Mouse (Mus musculus) ES-Bruce4 (cell line): Measurements from ENCODE around the gene Ints2. TPM values are rescaled to one million over a fixed set of nuclear protein-coding genes. Genes with fewer than 3 reads are reported as not detected.
A peak's percentile ranks its signal among the peaks of the same experiment; 100 is the strongest.
"Not testable (repeated sequence)": the region's sequence is repeated elsewhere in the genome, so short reads cannot be mapped to it uniquely, and the experiment has no call there.

Experiments used
- H3K27ac ChIP-seq: 2 replicates; pipeline ENCODE4 v1.5.1; 2012; ENCODE audit warnings: low read length, inconsistent platforms; ENCODE audit not compliant: insufficient read depth
- H3K27me3 ChIP-seq: 2 replicates; pipeline ENCODE4 v1.6.1; 2012; ENCODE audit warnings: mild to moderate bottlenecking, low read length, inconsistent platforms; ENCODE audit not compliant: control insufficient read depth, poor library complexity, insufficient read depth, severe bottlenecking
- H3K36me3 ChIP-seq: 2 replicates; pipeline ENCODE4 v1.6.1; 2012; ENCODE audit warnings: inconsistent platforms, mild to moderate bottlenecking, low read length, moderate library complexity; ENCODE audit not compliant: control insufficient read depth, poor library complexity, insufficient read depth, severe bottlenecking
- H3K4me1 ChIP-seq: one replicate; pipeline ENCODE4 v1.8.1; 2011; ENCODE audit warnings: low read length; ENCODE audit not compliant: control insufficient read depth, insufficient read depth
- H3K4me3 ChIP-seq: 2 replicates; pipeline ENCODE4 v1.5.1; 2011; ENCODE audit warnings: low read depth, mild to moderate bottlenecking, low read length
- H3K9ac ChIP-seq: 2 replicates; pipeline ENCODE4 v1.6.1; 2012; ENCODE audit warnings: low read depth, mild to moderate bottlenecking, inconsistent platforms; ENCODE audit not compliant: poor library complexity, severe bottlenecking
- H3K9me3 ChIP-seq: replicated peaks from 2 replicates; pipeline ENCODE4 v1.6.1; 2012; ENCODE audit warnings: mild to moderate bottlenecking, low read length, inconsistent platforms; ENCODE audit not compliant: control insufficient read depth, poor library complexity, insufficient read depth, severe bottlenecking
- CTCF ChIP-seq: IDR thresholded peaks from one replicate; pipeline ENCODE4 v1.8.1; 2011; ENCODE audit warnings: low read depth, low read length
- EP300 ChIP-seq: IDR thresholded peaks from 2 replicates; pipeline ENCODE4 v1.6.1; 2011; ENCODE audit warnings: low read depth, low read length; ENCODE audit not compliant: insufficient read depth
- POLR2A ChIP-seq: IDR thresholded peaks from one replicate; pipeline ENCODE4 v1.8.1; 2011; ENCODE audit warnings: low read length; ENCODE audit not compliant: insufficient read depth
- polyA plus RNA-seq: library from polyadenylated mRNA; stranded (reverse); fragments of >200 nt; gene quantifications from 2 replicates; pipeline ENCODE4 v1.2.4, GENCODE M21; 2011; ENCODE audit warnings: low read depth; ENCODE audit not compliant: missing spikeins, insufficient read depth, insufficient read length

The Ints2 gene
- polyA plus RNA-seq, 1 experiment = 51.0 TPM

GRCm38 (mm10) chr11:86200460-86201021, 56.8 kb downstream of the Ints2 start:
- peak overlapping the region; percentile 67 for H3K4me3 ChIP-seq
- H3K4me1 ChIP-seq = peaks cover 2% of the 10 kb centered on the region
- no peak for TF ChIP-seq POLR2A
- no peak for TF ChIP-seq EP300
- H3K36me3 ChIP-seq = peaks cover 10% of the 10 kb centered on the region
- H3K27ac ChIP-seq = no peak overlapping the region
- peaks cover 23% of the 10 kb centered on the region for H3K9me3 ChIP-seq
- H3K9ac ChIP-seq = peak overlapping the region; percentile 88
- no peaks in the 10 kb centered on the region for H3K27me3 ChIP-seq

DNA sequence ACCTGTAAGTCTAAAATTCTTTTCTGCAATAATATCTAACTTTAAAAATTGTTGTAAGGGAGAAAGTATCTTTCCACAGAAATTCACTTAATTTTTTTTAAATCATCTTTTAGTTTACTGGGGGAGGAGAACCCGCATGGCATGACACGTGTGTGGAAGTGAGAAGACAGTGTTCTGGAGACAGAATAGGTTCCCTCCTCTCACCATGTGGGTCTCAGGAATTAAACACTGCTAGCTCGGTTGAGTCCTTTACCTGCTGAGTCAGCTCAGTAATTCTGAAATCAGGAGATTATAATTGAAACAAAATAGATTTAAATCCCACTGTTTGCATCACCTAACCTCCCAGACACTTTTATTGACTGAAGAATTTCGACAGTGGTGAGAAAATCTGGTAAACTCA, 57.6 kb downstream of the Ints2 start:
- peaks cover 2% of the 10 kb centered on the region for H3K4me1 ChIP-seq
- no peak overlapping the region for H3K27ac ChIP-seq
- H3K27me3 ChIP-seq = no peaks in the 10 kb centered on the region
- peaks cover 17% of the 10 kb centered on the region for H3K36me3 ChIP-seq
- H3K9me3 ChIP-seq = peaks cover 23% of the 10 kb centered on the region
- no peak for TF ChIP-seq POLR2A
- H3K9ac ChIP-seq = no peak overlapping the region
- no peak overlapping the region for H3K4me3 ChIP-seq

DNA sequence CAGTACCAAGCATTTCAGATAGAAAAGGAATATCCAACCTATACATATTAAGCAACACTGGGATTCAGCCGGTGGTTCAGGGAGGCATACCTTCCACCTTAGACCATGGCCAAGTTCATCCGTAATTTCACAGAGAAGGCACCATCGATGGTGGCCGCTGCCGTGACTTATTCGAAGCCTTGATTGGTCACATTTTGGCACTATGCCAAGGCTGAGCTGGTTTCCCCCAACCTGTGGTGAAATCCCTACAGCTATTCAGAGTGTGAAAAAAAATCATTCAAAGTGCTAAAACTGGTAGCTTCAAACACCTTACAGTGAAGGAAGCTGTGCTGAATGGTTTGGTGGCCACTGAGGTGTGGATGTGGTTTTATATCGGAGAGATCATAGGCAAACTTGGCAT, 72.2 kb downstream of the Ints2 start:
- not testable (repeated sequence) for H3K4me3 ChIP-seq, H3K4me1 ChIP-seq, H3K9me3 ChIP-seq, H3K27me3 ChIP-seq, H3K36me3 ChIP-seq, H3K27ac ChIP-seq, H3K9ac ChIP-seq

DNA sequence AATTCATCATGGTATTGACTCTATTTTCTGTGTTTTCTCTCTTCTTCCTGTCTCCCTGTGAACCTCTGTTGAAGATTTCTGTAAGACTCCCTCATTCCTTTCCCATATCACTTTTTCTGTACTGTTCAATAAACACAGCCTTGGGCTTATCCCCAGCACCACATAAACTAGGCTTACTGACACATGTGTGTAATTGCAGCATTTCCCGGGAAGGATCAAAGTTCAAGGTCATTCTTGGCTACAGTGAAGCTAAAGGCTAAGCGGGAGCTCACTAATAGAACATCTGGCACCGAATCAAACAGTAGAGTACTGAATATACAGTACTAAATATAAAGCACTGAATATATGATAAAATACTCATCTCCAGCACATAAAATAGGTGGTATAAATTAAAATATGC, 81.5 kb downstream of the Ints2 start:
- no peak for TF ChIP-seq EP300
- TF ChIP-seq CTCF = no peak
- Histone ChIP-seq H3K4me1 (no peaks in the 10 kb centered on the region), H3K9me3 (no peaks in the 10 kb centered on the region), H3K9ac (no peak overlapping the region), H3K27me3 (no peaks in the 10 kb centered on the region), H3K27ac (no peak overlapping the region), H3K4me3 (no peak overlapping the region), H3K36me3 (no peaks in the 10 kb centered on the region)

DNA sequence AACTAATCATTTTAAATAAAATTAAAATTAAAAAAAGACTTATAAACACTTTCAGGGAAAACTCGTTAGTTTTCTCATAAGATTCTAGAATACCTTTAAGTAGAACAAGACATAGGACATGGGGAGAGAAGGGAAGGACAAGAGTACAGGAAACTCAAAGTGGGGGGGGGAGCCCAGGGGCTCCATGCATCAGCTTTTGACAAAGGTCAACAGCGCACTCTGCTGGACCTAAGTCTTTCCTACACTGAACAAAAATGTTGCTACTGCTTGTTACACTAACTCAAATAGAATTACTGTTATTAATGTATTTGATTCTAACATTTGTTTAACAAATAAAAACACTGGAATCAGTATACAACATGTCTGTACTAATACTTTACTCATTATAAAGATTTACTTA, 83.2 kb downstream of the Ints2 start:
- TF ChIP-seq CTCF = peak; percentile 53
- TF ChIP-seq POLR2A = no peak
- no peak for TF ChIP-seq EP300
- no peaks in the 10 kb centered on the region for H3K9me3 ChIP-seq

DNA sequence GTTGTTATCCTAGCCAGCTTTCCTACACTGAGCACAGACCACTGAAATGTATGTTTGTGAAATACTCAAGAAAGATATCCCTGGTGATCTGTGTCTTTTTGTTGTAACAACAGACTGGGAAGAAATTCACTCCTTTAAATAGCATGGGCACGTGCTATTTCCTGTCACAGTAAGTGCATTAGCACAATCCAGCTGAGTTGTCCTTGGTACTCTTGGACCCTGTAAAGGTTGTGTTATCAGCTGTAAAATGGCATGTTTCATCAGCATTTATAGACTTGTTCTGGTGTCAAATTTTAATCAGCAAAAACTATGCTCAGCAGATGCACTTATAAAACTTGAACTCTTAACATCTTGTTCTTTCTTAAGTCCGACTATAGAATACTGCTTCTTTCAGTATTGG, 86.6 kb downstream of the Ints2 start:
- Histone ChIP-seq H3K36me3 (no peaks in the 10 kb centered on the region), H3K4me3 (no peak overlapping the region)

More for the DNA sequence above, 83.2 kb downstream of the Ints2 start:
- Histone ChIP-seq H3K9ac (no peak overlapping the region), H3K4me3 (no peak overlapping the region), H3K27ac (no peak overlapping the region), H3K4me1 (no peaks in the 10 kb centered on the region), H3K36me3 (no peaks in the 10 kb centered on the region), H3K27me3 (no peaks in the 10 kb centered on the region)

More for the DNA sequence above, 86.6 kb downstream of the Ints2 start:
- Histone ChIP-seq H3K27ac (no peak overlapping the region), H3K27me3 (no peaks in the 10 kb centered on the region), H3K9me3 (no peaks in the 10 kb centered on the region), H3K9ac (no peak overlapping the region), H3K4me1 (no peaks in the 10 kb centered on the region)
- TF ChIP-seq CTCF (no peak), POLR2A (no peak), EP300 (no peak)

Other genes starting within 250 kb of the Ints2 start
- gene Brip1, start 56.4 kb downstream of the Ints2 start, polyA plus RNA-seq = 15.2 and 17.6 TPM in 2 replicates
- 58.7 and 59.2 TPM in 2 replicates for gene Med13, start 100.0 kb upstream of the Ints2 start, polyA plus RNA-seq
- 25.0 and 30.3 TPM in 2 replicates for gene Rnft1, start 227.1 kb upstream of the Ints2 start, polyA plus RNA-seq